Mouse (Mus musculus) hindbrain, embryonic 13.5 days (tissue): ENCODE measurements at regions not wholly inside any gene's neighbourhood (a gene's known extent, or its start where the extent isn't known, plus 50 kb on each side); places are given as distances from the start of the nearest gene placed in this dataset.

Source experiments
- ATAC-seq: fragments of 200-750 bp; cut with Nextera tagmentation; 2 replicates; pipeline ENCODE4 v1.8.0; 2017; ENCODE audit warnings: moderate TSS enrichment; ENCODE audit not compliant: low FRiP score
- H3K27ac ChIP-seq: fragments of 300-500 bp; sonication (generic); 2 replicates; pipeline ENCODE4 v1.5.1; 2015; ENCODE audit warnings: inconsistent platforms, mild to moderate bottlenecking, moderate library complexity
- H3K27me3 ChIP-seq: fragments of 300-500 bp; sonication (generic); 2 replicates; pipeline ENCODE4 v1.6.1; 2015; ENCODE audit warnings: mild to moderate bottlenecking, inconsistent platforms
- H3K36me3 ChIP-seq: fragments of 300-500 bp; sonication (generic); 2 replicates; pipeline ENCODE4 v1.6.1; 2015; ENCODE audit warnings: mild to moderate bottlenecking, inconsistent platforms
- H3K4me1 ChIP-seq: fragments of 300-500 bp; sonication (generic); replicated peaks from 2 replicates; pipeline ENCODE4 v1.6.1; 2015; ENCODE audit warnings: inconsistent platforms
- H3K4me2 ChIP-seq: fragments of 300-500 bp; sonication (generic); 2 replicates; pipeline ENCODE4 v1.6.1; 2015; ENCODE audit warnings: inconsistent platforms, mild to moderate bottlenecking, moderate library complexity
- H3K4me3 ChIP-seq: fragments of 300-500 bp; sonication (generic); 2 replicates; pipeline ENCODE4 v1.5.1; 2015; ENCODE audit warnings: mild to moderate bottlenecking, inconsistent platforms
- H3K9ac ChIP-seq: fragments of 300-500 bp; sonication (generic); 2 replicates; pipeline ENCODE4 v1.6.1; 2015; ENCODE audit warnings: mild to moderate bottlenecking, inconsistent platforms
- H3K9me3 ChIP-seq: fragments of 300-500 bp; sonication (generic); 2 replicates; pipeline ENCODE4 v1.6.1; 2016; ENCODE audit warnings: inconsistent platforms
- WGBS: fragments of 180-500 bp; shearing (Covaris S2); methylation state at CpG from one replicate; pipeline ENCODE4 v1.1.7; 2015; 5-methylcytosine and 5-hydroxymethylcytosine counted together

DNA sequence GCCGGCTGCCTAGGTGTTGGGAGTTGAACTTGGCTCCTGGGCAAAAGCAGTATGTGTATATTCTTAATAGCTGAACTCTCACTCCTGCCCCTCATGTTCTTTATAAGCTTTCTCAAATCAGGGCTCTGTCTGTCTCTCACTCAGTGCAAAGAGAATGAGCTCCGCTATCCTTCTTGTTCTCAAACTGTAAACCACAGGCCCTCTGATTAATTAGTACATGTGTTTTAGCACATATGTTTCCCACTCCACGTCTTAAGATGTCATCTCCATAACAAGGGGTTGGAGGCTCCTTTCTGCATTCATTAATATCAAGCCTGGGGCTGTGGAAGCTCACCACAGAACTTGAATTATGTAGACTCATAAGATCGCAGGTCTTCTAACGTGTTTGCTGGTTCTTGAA, 104.7 kb downstream of the Nsun3 start:
- H3K27me3 ChIP-seq: no peaks in the 10 kb centered on the region
- H3K36me3 ChIP-seq: no peaks in the 10 kb centered on the region
- no peaks in the 10 kb centered on the region for H3K9me3 ChIP-seq
- no peak overlapping the region for H3K27ac ChIP-seq
- no peak overlapping the region for H3K4me3 ChIP-seq
- no peak overlapping the region for H3K4me2 ChIP-seq
- no peaks in the 10 kb centered on the region for H3K4me1 ChIP-seq
- H3K9ac ChIP-seq: no peak overlapping the region
- ATAC-seq: no peak
- 79% methylated on average over 5 of the region's 5 CpGs for WGBS

DNA sequence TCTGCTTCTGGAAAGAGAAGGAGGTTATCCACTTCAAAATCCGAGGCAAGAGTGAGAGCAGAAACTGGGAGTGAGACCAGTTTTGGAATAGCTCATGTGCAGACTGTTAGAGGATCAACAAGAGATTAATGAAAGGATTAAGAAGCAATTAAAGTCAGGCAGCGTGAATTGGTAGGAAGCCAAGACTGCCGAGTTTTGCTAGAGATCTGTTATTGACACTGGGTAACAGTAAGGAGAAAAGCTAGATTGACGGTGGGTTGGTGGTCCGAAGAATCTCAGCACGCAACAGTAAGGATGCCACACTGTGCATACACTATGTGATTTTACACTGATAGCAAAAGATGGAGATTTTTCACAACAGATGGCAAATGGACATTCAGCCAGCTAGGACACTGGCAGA, 109.8 kb downstream of the Nsun3 start:
- Histone ChIP-seq H3K9ac (no peak overlapping the region), H3K27ac (no peak overlapping the region), H3K4me2 (no peak overlapping the region), H3K4me1 (no peaks in the 10 kb centered on the region), H3K9me3 (no peaks in the 10 kb centered on the region), H3K4me3 (no peak overlapping the region), H3K27me3 (no peaks in the 10 kb centered on the region), H3K36me3 (no peaks in the 10 kb centered on the region)
- no peak for ATAC-seq
- WGBS: 82% methylated on average over 6 of the region's 6 CpGs

DNA sequence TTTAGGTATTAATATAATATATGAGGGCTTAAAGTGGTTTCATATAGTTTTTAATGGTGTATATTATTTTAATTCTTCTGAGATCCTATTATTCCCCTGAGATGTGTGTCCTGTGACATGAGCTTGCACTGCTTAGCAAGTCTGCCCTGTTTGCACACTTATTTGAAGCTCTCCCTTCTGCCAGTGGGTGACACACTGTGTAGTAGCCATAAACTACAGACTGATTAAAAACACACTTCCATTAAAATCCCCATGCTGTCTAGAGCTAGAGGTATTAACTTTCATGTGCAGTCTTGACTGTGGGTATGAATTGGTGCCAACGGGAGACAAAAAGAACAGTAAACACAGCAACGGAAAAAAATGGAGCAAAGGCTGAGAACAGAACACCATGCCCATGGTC, 129.2 kb downstream of the Nsun3 start:
- ATAC-seq: no peak

DNA sequence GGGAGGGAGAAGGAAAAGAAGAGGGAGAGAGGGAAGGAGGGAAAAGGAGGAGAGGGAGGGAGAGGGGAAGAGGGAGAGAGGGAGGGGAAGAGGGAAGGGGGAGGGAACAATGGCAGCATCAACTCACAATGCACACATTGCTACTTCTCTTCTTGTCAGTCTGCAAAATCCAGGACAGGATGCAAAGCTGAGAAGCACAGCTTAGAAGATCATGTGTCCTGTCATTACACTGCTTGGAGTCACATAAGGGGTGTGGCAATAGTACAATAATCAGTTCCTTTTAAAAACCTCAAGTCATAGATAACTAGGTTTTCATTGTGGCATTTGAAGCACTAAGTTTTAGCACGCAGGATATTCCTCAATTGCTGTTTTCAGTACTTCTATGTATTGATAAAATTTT, 132.2 kb downstream of the Nsun3 start:
- H3K4me2 ChIP-seq: no peak overlapping the region
- H3K27ac ChIP-seq: no peak overlapping the region
- H3K4me1 ChIP-seq: no peaks in the 10 kb centered on the region
- 83% methylated on average over 1 of the region's 1 CpGs for WGBS
- no peak overlapping the region for H3K9ac ChIP-seq
- no peaks in the 10 kb centered on the region for H3K36me3 ChIP-seq
- no peaks in the 10 kb centered on the region for H3K9me3 ChIP-seq
- no peak overlapping the region for H3K4me3 ChIP-seq
- peak; percentile 49; the same call in 1 of the 2 replicates for ATAC-seq
- H3K27me3 ChIP-seq: no peaks in the 10 kb centered on the region

More for the DNA sequence above, 129.2 kb downstream of the Nsun3 start:
- H3K9ac ChIP-seq: no peak overlapping the region
- no peaks in the 10 kb centered on the region for H3K27me3 ChIP-seq
- no peaks in the 10 kb centered on the region for H3K4me1 ChIP-seq
- no peak overlapping the region for H3K4me2 ChIP-seq
- no peaks in the 10 kb centered on the region for H3K36me3 ChIP-seq
- WGBS: 87% methylated on average over 2 of the region's 2 CpGs
- H3K9me3 ChIP-seq: no peaks in the 10 kb centered on the region
- H3K27ac ChIP-seq: no peak overlapping the region
- H3K4me3 ChIP-seq: no peak overlapping the region

DNA sequence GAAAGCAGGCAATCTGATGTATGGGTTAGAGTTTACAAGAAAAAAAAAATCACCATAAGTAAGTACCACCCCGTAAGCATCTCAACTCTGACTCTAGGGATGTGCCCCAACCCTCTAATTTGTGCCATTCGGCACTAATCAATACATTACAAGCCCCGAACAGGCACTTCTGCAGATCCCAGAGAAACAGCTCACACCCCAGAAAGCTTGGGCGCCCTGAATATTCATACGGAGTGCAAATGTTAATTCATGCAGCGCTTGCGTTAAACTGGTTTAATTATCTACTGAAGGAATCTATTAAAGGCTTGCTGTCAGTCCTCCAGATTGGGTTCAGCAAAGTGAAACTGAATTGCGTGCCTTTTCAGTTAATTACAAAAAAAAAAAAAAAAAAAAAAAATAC, 132.8 kb downstream of the Nsun3 start:
- Histone ChIP-seq H3K27ac (no peak overlapping the region), H3K4me1 (no peaks in the 10 kb centered on the region), H3K9ac (no peak overlapping the region), H3K9me3 (no peaks in the 10 kb centered on the region), H3K36me3 (no peaks in the 10 kb centered on the region), H3K4me3 (no peak overlapping the region), H3K4me2 (peak overlapping the region; percentile 27; the same call in 1 of the 2 replicates), H3K27me3 (no peaks in the 10 kb centered on the region)
- ATAC-seq: peak; percentile 52; the same call in 1 of the 2 replicates
- 27% methylated on average over 8 of the region's 8 CpGs for WGBS

DNA sequence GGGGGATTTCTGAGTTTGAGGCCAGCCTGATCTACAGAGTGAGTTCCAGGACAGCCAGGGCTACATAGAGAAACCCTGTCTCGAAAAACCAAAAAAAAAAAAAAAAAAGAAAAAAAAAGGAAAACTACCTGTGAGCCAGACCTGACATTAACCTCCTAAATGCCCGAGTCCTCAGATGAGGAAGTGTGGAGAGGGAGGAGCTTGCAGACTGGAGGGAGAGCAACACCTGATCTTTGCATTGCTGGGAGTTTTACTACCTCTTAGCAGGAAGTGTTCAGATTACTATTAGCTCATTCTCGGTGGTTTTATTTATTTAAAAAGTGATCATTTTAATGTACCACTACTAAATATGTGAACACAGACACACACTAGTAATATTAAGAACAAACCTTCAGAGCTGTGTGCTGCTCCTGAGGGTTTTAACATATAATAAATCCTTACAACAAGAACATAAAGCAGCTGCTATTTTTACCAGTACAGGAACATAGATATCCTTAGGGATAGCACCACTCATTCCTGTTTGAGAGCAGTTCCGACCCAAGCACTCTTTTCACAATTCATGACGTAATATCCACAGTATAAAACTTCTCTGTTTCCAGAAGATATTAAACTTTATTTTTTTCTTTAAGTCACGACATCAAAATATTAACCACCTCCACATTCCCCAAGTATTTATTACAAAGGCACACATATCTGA, 133.7 kb downstream of the Nsun3 start:
- Histone ChIP-seq H3K27me3 (no peaks in the 10 kb centered on the region), H3K4me3 (no peak overlapping the region), H3K4me1 (no peaks in the 10 kb centered on the region), H3K4me2 (no peak overlapping the region), H3K9me3 (no peaks in the 10 kb centered on the region), H3K9ac (no peak overlapping the region), H3K27ac (no peak overlapping the region), H3K36me3 (no peaks in the 10 kb centered on the region)
- whole genome bisulfite sequencing: 87% methylated on average over 6 of the region's 6 CpGs
- no peak for ATAC-seq

DNA sequence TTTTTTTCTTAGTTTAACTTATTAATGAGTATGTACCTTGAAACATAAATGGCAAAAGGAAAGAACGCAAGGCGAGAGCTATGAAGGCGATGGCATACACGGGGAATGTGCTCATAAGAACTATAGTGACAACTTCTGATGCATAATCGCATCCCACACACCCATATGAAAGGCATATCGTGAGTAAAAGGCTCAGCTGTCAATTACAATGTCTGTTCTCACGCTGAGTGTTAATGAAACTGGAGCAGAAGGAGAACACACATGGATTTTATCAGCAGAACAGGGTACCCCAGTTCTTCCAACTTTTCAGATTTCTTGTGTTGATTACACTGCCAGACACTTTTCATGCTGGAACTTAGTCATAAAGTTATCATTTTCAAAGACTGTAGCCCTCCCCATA, 135.8 kb downstream of the Nsun3 start:
- Histone ChIP-seq H3K4me2 (no peak overlapping the region), H3K4me1 (no peaks in the 10 kb centered on the region), H3K4me3 (no peak overlapping the region), H3K27me3 (peaks cover 8% of the 10 kb centered on the region; the same call in 1 of the 2 replicates), H3K9me3 (no peaks in the 10 kb centered on the region), H3K27ac (no peak overlapping the region), H3K36me3 (no peaks in the 10 kb centered on the region), H3K9ac (no peak overlapping the region)
- 88% methylated on average over 7 of the region's 7 CpGs for WGBS
- ATAC-seq: no peak

DNA sequence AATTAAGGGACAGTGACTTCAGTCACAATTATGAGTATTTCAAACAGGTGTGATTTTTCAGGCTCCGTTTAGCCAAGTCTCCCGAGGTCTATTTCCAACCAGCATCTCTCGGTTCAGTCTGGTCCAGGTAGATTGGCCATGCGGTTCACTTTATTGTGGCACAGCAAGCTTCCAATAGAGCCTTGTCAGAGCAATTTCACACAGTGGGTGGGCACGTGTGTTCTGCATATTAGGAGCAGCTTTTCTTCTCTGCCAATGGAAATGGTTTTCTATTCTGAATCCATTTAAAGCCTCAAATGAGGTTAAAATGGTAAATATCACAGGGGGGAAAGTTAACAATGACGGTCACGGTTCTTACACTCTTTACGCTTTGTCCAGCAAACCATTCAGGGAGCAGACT, 138.3 kb downstream of the Nsun3 start:
- no peaks in the 10 kb centered on the region for H3K9me3 ChIP-seq
- no peak overlapping the region for H3K9ac ChIP-seq
- no peaks in the 10 kb centered on the region for H3K36me3 ChIP-seq
- H3K4me1 ChIP-seq: no peaks in the 10 kb centered on the region
- no peak overlapping the region for H3K4me3 ChIP-seq
- peaks cover 8% of the 10 kb centered on the region; the same call in 1 of the 2 replicates for H3K27me3 ChIP-seq
- H3K4me2 ChIP-seq: no peak overlapping the region
- 37% methylated on average over 8 of the region's 8 CpGs for WGBS
- no peak overlapping the region for H3K27ac ChIP-seq
- no peak for ATAC-seq

DNA sequence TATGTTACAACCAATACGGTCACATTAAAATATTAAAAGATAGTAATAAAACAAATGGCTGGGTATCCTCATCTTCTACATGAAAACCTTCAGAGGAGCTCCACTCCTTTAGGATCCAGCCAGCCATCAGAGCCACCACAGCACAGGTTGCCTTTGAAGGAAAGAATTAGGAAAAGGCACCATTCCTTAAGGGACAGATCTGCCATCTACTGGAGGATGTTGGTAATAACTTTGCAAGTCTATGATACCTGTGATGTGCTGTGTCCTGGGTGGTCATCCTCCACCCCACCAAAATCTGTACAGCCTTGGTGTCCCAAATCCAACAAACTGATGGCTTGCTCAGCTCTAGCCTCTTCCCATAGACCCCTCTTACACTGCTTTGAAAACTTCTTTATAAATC, 140.5 kb downstream of the Nsun3 start:
- H3K4me3 ChIP-seq: no peak overlapping the region
- no peak overlapping the region for H3K4me2 ChIP-seq
- 69% methylated on average over 1 of the region's 1 CpGs for WGBS
- H3K36me3 ChIP-seq: no peaks in the 10 kb centered on the region
- no peak overlapping the region for H3K27ac ChIP-seq
- H3K27me3 ChIP-seq: peaks cover 8% of the 10 kb centered on the region; the same call in 1 of the 2 replicates
- H3K4me1 ChIP-seq: no peaks in the 10 kb centered on the region
- H3K9me3 ChIP-seq: no peaks in the 10 kb centered on the region
- H3K9ac ChIP-seq: no peak overlapping the region
- ATAC-seq: peak; percentile 65; the same call in 1 of the 2 replicates

DNA sequence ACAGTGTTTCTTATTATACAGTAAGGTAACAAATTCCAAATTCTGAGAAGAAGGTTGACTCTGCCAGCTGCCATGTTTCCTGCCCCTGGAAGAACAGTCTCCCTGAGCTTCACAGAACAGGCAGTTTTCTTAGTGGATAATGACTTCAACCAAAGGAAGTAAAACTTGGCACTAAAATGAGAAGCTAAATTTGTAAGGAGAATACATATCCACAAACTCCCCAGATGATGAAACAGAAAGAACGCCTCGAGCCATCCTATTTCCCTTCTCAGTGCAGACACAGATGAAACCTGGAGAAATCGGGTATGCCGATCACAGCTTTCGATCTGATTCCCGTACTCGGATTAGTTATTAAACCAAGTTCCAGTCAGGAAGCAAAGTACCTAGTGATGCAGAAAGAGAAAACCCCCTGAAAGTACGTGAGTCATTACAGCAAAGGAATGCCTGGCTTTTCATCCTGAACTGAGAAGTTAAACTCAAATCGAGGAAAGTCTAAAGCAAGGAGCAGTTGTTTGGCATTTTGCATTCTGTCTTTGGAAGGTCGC, 143.7 kb downstream of the Nsun3 start:
- Histone ChIP-seq H3K4me2 (no peak overlapping the region), H3K27ac (no peak overlapping the region), H3K4me3 (no peak overlapping the region), H3K4me1 (no peaks in the 10 kb centered on the region), H3K9ac (no peak overlapping the region), H3K27me3 (peaks cover 8% of the 10 kb centered on the region; the same call in 1 of the 2 replicates), H3K36me3 (no peaks in the 10 kb centered on the region), H3K9me3 (no peaks in the 10 kb centered on the region)
- 77% methylated on average over 10 of the region's 10 CpGs for WGBS
- no peak for ATAC-seq

DNA sequence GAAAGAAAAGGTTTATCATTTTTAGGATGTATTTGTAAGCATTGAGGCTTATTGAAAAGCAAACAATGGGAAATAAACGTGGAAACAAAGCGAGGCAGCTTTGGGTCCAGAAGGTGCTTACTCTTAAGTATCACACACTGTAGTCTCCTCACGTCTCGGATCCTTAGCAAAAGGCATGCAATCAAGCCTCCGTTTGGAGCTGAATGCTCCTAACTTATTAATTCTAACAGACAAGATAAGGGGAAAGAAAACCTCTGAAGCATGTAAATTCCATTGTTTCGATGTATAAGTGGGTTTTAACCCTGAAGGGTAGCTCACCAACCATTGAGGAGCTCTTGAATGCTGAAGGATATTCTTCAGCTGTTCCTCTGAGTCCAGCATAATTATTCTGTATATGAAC, 162.7 kb downstream of the Nsun3 start:
- Histone ChIP-seq H3K4me1 (no peaks in the 10 kb centered on the region), H3K4me2 (no peak overlapping the region), H3K9ac (no peak overlapping the region), H3K36me3 (no peaks in the 10 kb centered on the region), H3K27ac (no peak overlapping the region), H3K9me3 (no peaks in the 10 kb centered on the region; the same call in 1 of the 2 replicates), H3K4me3 (no peak overlapping the region), H3K27me3 (no peaks in the 10 kb centered on the region)
- ATAC-seq: no peak
- WGBS: 43% methylated on average over 6 of the region's 6 CpGs

DNA sequence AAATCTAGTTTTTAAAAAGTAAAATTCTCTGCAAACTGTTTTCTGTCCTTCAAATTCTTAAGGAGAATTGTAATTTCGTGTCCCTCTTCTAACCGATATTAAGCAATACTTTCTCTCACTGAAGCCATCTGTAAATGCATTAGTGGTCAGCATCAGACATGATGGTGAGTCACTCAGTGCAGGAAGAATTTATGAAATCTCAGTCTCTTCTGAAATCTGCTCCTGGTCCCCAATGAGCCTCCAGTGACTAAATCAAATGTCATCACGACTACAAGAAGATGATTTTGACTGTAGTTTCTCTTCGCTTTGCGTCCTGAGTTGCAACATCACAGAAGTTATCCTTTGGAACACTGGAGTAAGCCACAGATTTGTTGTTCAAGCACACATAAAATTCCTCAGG, 175.7 kb downstream of the Nsun3 start:
- Histone ChIP-seq H3K4me1 (no peaks in the 10 kb centered on the region), H3K4me3 (no peak overlapping the region), H3K27ac (no peak overlapping the region), H3K36me3 (no peaks in the 10 kb centered on the region), H3K27me3 (no peaks in the 10 kb centered on the region), H3K9ac (no peak overlapping the region), H3K9me3 (no peaks in the 10 kb centered on the region), H3K4me2 (no peak overlapping the region)
- no peak for ATAC-seq
- 88% methylated on average over 5 of the region's 5 CpGs for WGBS

DNA sequence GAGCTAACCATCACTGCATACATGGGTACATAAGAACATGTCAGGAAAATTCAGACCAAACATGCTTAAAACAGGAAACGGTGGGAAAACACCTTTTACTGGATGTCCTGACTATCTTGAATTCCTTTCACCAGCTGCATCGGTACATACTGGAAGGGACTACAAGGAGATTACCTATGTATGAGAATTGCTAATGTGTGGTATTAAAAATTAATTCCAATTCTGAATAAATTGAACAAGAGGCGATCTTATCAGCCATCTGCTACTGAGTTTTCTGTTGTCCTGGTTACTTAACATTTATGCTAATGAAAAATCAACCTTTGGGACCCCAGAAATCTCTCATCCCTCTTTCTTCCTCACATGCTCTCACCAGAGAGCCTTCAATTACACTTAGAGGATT, 178.0 kb downstream of the Nsun3 start:
- no peak for ATAC-seq
- 73% methylated on average over 3 of the region's 3 CpGs for WGBS
- Histone ChIP-seq H3K4me2 (no peak overlapping the region), H3K9ac (no peak overlapping the region), H3K9me3 (no peaks in the 10 kb centered on the region), H3K4me3 (no peak overlapping the region), H3K4me1 (no peaks in the 10 kb centered on the region), H3K27me3 (no peaks in the 10 kb centered on the region), H3K27ac (no peak overlapping the region), H3K36me3 (no peaks in the 10 kb centered on the region)
